Mouse (Mus musculus) midbrain, embryonic 14.5 days (tissue): ENCODE data around the gene Poc1a. TPM values are rescaled to one million over a fixed set of nuclear protein-coding genes. Genes with fewer than 3 reads are reported as not detected.
A peak's percentile ranks its signal among the peaks of the same experiment; 100 is the strongest.

Source experiments
- ATAC-seq: fragments of 200-750 bp; cut with Nextera tagmentation; 2 replicates; pipeline ENCODE4 v1.8.0; 2017; ENCODE audit warnings: moderate number of reproducible peaks, moderate library complexity; ENCODE audit not compliant: low FRiP score, low TSS enrichment
- DNase-seq: peaks from one replicate; pipeline ENCODE4 v3.0.0-alpha.2; 2015
- H3K27ac ChIP-seq: fragments of 300-500 bp; sonication (generic); replicated peaks from 2 replicates; pipeline ENCODE4 v1.5.1; 2014; ENCODE audit warnings: mild to moderate bottlenecking, low read depth, low read length, moderate library complexity
- H3K27me3 ChIP-seq: fragments of 300-500 bp; sonication (generic); 2 replicates; pipeline ENCODE4 v1.6.1; 2014; ENCODE audit warnings: low read length, control low read depth, mixed read lengths; ENCODE audit not compliant: control insufficient read depth, insufficient read depth
- H3K36me3 ChIP-seq: fragments of 300-500 bp; sonication (generic); 2 replicates; pipeline ENCODE4 v1.6.1; 2014; ENCODE audit warnings: low read length, control low read depth; ENCODE audit not compliant: control insufficient read depth, insufficient read depth
- H3K4me1 ChIP-seq: fragments of 300-500 bp; sonication (generic); 2 replicates; pipeline ENCODE4 v1.6.1; 2014; ENCODE audit warnings: mild to moderate bottlenecking, antibody characterized with exemption, low read length, control low read depth; ENCODE audit not compliant: control insufficient read depth, insufficient read depth
- H3K4me2 ChIP-seq: fragments of 300-500 bp; sonication (generic); 2 replicates; pipeline ENCODE4 v1.6.1; 2014; ENCODE audit warnings: mild to moderate bottlenecking, low read length, moderate library complexity
- H3K4me3 ChIP-seq: fragments of 300-500 bp; sonication (generic); replicated peaks from 2 replicates; pipeline ENCODE4 v1.5.1; 2014; ENCODE audit warnings: low read depth, low read length
- H3K9ac ChIP-seq: fragments of 300-500 bp; sonication (generic); replicated peaks from 2 replicates; pipeline ENCODE4 v1.6.1; 2014; ENCODE audit warnings: mild to moderate bottlenecking, low read length, moderate library complexity
- H3K9me3 ChIP-seq: fragments of 300-500 bp; sonication (generic); 2 replicates; pipeline ENCODE4 v1.6.1; 2016; ENCODE audit warnings: low read length, control low read depth, mixed read lengths; ENCODE audit not compliant: control insufficient read depth
- WGBS: fragments of 180-500 bp; shearing (Covaris S2); extraction: QIAGEN DNeasy Blood & Tissue Kit; methylation state at CpG from one replicate; pipeline ENCODE4 v1.1.7; 2014; 5-methylcytosine and 5-hydroxymethylcytosine counted together
- polyA plus RNA-seq: library from polyadenylated mRNA; unstranded; fragments of >200 nt; fragmentation: Nextera tagmentation; extraction: Ambion mirVana; gene quantifications from 2 replicates; pipeline ENCODE4 v1.2.1, GENCODE M21; 2014

Poc1a gene
- polyA plus RNA-seq, 1 experiment from 2014 or later, result 8.4 TPM

GRCm38 (mm10) chr9:106309859-106310258 is 29.0 kb downstream of the Poc1a start:
- no peak overlapping the region for H3K27ac ChIP-seq
- H3K4me2 ChIP-seq, result no peak overlapping the region
- WGBS, result 82% methylated on average over 3 of the region's 3 CpGs
- no peak for DNase-seq
- H3K4me3 ChIP-seq, result no peak overlapping the region
- H3K4me1 ChIP-seq, result no peaks in the 10 kb centered on the region
- H3K36me3 ChIP-seq, result no peaks in the 10 kb centered on the region
- no peak overlapping the region for H3K9ac ChIP-seq
- no peak for ATAC-seq
- H3K9me3 ChIP-seq, result no peaks in the 10 kb centered on the region
- no peaks in the 10 kb centered on the region for H3K27me3 ChIP-seq

- Histone ChIP-seq H3K4me3 (no peak overlapping the region), H3K9ac (no peak overlapping the region), H3K4me2 (no peak overlapping the region), H3K27me3 (no peaks in the 10 kb centered on the region), H3K4me1 (no peaks in the 10 kb centered on the region), H3K27ac (no peak overlapping the region), H3K9me3 (no peaks in the 10 kb centered on the region), H3K36me3 (no peaks in the 10 kb centered on the region)
- DNase-seq (no peak), ATAC-seq (no peak)
- 66% methylated on average over 10 of the region's 10 CpGs for WGBS
Observed at GRCm38 (mm10) chr9:106311625-106312191, 30.8 kb downstream of the Poc1a start.

GRCm38 (mm10) chr9:106312950-106313360 is 32.1 kb downstream of the Poc1a start:
- no peak for ATAC-seq
- Histone ChIP-seq H3K9ac (no peak overlapping the region), H3K27ac (no peak overlapping the region), H3K36me3 (no peaks in the 10 kb centered on the region), H3K4me2 (no peak overlapping the region), H3K27me3 (no peaks in the 10 kb centered on the region), H3K9me3 (no peaks in the 10 kb centered on the region), H3K4me1 (no peaks in the 10 kb centered on the region), H3K4me3 (no peak overlapping the region)
- no peak for DNase-seq
- WGBS, result 95% methylated on average over 7 of the region's 7 CpGs

- H3K27ac ChIP-seq, result no peak overlapping the region
- 0 out of 2 replicates have a peak, but pooled peaks cover 3% of the 10 kb centered on the region for H3K4me1 ChIP-seq
- ATAC-seq (no peak), DNase-seq (no peak)
- 34% methylated on average over 3 of the region's 3 CpGs for WGBS
- H3K36me3 ChIP-seq, result no peaks in the 10 kb centered on the region
- no peak overlapping the region for H3K4me3 ChIP-seq
- H3K4me2 ChIP-seq, result no peak overlapping the region
- H3K27me3 ChIP-seq, result no peaks in the 10 kb centered on the region
- no peaks in the 10 kb centered on the region for H3K9me3 ChIP-seq
- no peak overlapping the region for H3K9ac ChIP-seq
Observed at GRCm38 (mm10) chr9:106314196-106314595, 33.3 kb downstream of the Poc1a start.

GRCm38 (mm10) chr9:106318074-106318473 is 37.2 kb downstream of the Poc1a start:
- H3K9me3 ChIP-seq, result no peaks in the 10 kb centered on the region
- ATAC-seq (no peak), DNase-seq (peak; percentile 54)
- H3K27ac ChIP-seq, result 0 out of 2 replicates have a peak overlapping the region, but pooled peaks have one; percentile 15
- no peaks in the 10 kb centered on the region for H3K36me3 ChIP-seq
- H3K4me3 ChIP-seq, result no peak overlapping the region
- H3K4me2 ChIP-seq, result no peak overlapping the region
- no peak overlapping the region for H3K9ac ChIP-seq
- no peaks in the 10 kb centered on the region for H3K27me3 ChIP-seq
- 80% methylated on average over 2 of the region's 2 CpGs for WGBS
- H3K4me1 ChIP-seq, result 0 out of 2 replicates have a peak, but pooled peaks cover 12% of the 10 kb centered on the region

GRCm38 (mm10) chr9:106319095-106319494 is 38.2 kb downstream of the Poc1a start:
- Histone ChIP-seq H3K9me3 (no peaks in the 10 kb centered on the region), H3K9ac (no peak overlapping the region), H3K27ac (0 out of 2 replicates have a peak overlapping the region, but pooled peaks have one; percentile 21), H3K4me3 (no peak overlapping the region), H3K4me2 (no peak overlapping the region), H3K27me3 (no peaks in the 10 kb centered on the region), H3K4me1 (0 out of 2 replicates have a peak, but pooled peaks cover 12% of the 10 kb centered on the region), H3K36me3 (no peaks in the 10 kb centered on the region)
- DNase-seq (no peak), ATAC-seq (no peak)
- 69% methylated on average over 2 of the region's 2 CpGs for WGBS

- no peaks in the 10 kb centered on the region for H3K27me3 ChIP-seq
- no peak overlapping the region; the same call in 1 of the 2 replicates for H3K27ac ChIP-seq
- no peak overlapping the region for H3K4me2 ChIP-seq
- DNase-seq (peak; percentile 21), ATAC-seq (no peak)
- H3K4me1 ChIP-seq, result 0 out of 2 replicates have a peak, but pooled peaks cover 12% of the 10 kb centered on the region
- 66% methylated on average over 3 of the region's 3 CpGs for WGBS
- H3K36me3 ChIP-seq, result no peaks in the 10 kb centered on the region
- H3K9ac ChIP-seq, result no peak overlapping the region; the same call in 1 of the 2 replicates
- H3K9me3 ChIP-seq, result no peaks in the 10 kb centered on the region
- H3K4me3 ChIP-seq, result no peak overlapping the region
Observed at GRCm38 (mm10) chr9:106322497-106322896, 41.6 kb downstream of the Poc1a start.

GRCm38 (mm10) chr9:106326241-106326640 is 45.4 kb downstream of the Poc1a start:
- no peak for ATAC-seq
- no peak overlapping the region for H3K27ac ChIP-seq
- WGBS, result 80% methylated on average over 8 of the region's 8 CpGs
- H3K4me3 ChIP-seq, result no peak overlapping the region
- DNase-seq, result no peak
- no peak overlapping the region for H3K4me2 ChIP-seq
- H3K4me1 ChIP-seq, result 0 out of 2 replicates have a peak, but pooled peaks cover 7% of the 10 kb centered on the region
- H3K36me3 ChIP-seq, result no peaks in the 10 kb centered on the region
- no peak overlapping the region for H3K9ac ChIP-seq
- H3K27me3 ChIP-seq, result no peaks in the 10 kb centered on the region
- H3K9me3 ChIP-seq, result no peaks in the 10 kb centered on the region
